Mouse (Mus musculus) forebrain, postnatal 0 days (tissue): Measurements from ENCODE around the gene Timm8a2. TPM values are rescaled to one million over a fixed set of nuclear protein-coding genes. Genes with fewer than 3 reads are reported as not detected.

ENCODE experiments used
- ATAC-seq: fragments of 200-750 bp; cut with Nextera tagmentation; 2 replicates; pipeline ENCODE4 v1.8.0; 2017; ENCODE audit warnings: mild to moderate bottlenecking, moderate library complexity
- DNase-seq: peaks from one replicate; pipeline ENCODE4 v3.0.0-alpha.2; 2015
- H3K27ac ChIP-seq: fragments of 300-500 bp; sonication (generic); 2 replicates; pipeline ENCODE4 v1.5.1; 2014; ENCODE audit warnings: low read depth, mild to moderate bottlenecking, antibody characterized with exemption, low read length, moderate library complexity, mixed read lengths
- H3K27me3 ChIP-seq: fragments of 300-500 bp; sonication (generic); 2 replicates; pipeline ENCODE4 v1.6.1; 2014; ENCODE audit warnings: mild to moderate bottlenecking, low read length, mixed read lengths; ENCODE audit not compliant: insufficient read depth
- H3K36me3 ChIP-seq: fragments of 300-500 bp; sonication (generic); 2 replicates; pipeline ENCODE4 v1.6.1; 2014; ENCODE audit warnings: mild to moderate bottlenecking, moderate library complexity; ENCODE audit not compliant: insufficient read depth
- H3K4me1 ChIP-seq: fragments of 300-500 bp; sonication (generic); 2 replicates; pipeline ENCODE4 v1.6.1; 2014; ENCODE audit warnings: antibody characterized with exemption; ENCODE audit not compliant: insufficient read depth
- H3K4me2 ChIP-seq: fragments of 300-500 bp; sonication (generic); 2 replicates; pipeline ENCODE4 v1.6.1; 2014; ENCODE audit warnings: low read depth, mild to moderate bottlenecking, moderate library complexity
- H3K4me3 ChIP-seq: fragments of 300-500 bp; sonication (generic); 2 replicates; pipeline ENCODE4 v1.5.1; 2014; ENCODE audit warnings: low read depth, low read length, mixed read lengths
- H3K9ac ChIP-seq: fragments of 300-500 bp; sonication (generic); 2 replicates; pipeline ENCODE4 v1.6.1; 2014; ENCODE audit warnings: mild to moderate bottlenecking
- H3K9me3 ChIP-seq: fragments of 300-500 bp; sonication (generic); 2 replicates; pipeline ENCODE4 v1.6.1; 2016; ENCODE audit warnings: low read length
- CTCF ChIP-seq: sonication (generic); IDR thresholded peaks from 2 replicates; pipeline ENCODE4 v1.5.1; 2016; ENCODE audit warnings: antibody characterized with exemption, control low read depth, low read depth
- WGBS: fragments of 180-500 bp; shearing (Covaris S2); extraction: QIAGEN DNeasy Blood & Tissue Kit; methylation state at CpG from one replicate; pipeline ENCODE4 v1.1.7; 2014; 5-methylcytosine and 5-hydroxymethylcytosine counted together
- polyA plus RNA-seq: library from polyadenylated mRNA; unstranded; fragments of >200 nt; fragmentation: Nextera tagmentation; extraction: Ambion mirVana; gene quantifications from 2 replicates; pipeline ENCODE4 v1.2.1, GENCODE M21; 2015
- total RNA-seq: library from RNA; depleted of rRNA; stranded (reverse); fragments of >200 nt; gene quantifications from 2 replicates; pipeline ENCODE4 v1.2.3, GENCODE M21; 2014

Gene Timm8a2
- total and polyA plus RNA-seq, 2 experiments from 2014 or later = not detected

- no peak for TF ChIP-seq CTCF
- H3K27ac ChIP-seq = no peak overlapping the region
- no peaks in the 10 kb centered on the region for H3K9me3 ChIP-seq
- no peak for ATAC-seq
- no peak overlapping the region for H3K9ac ChIP-seq
- no peak overlapping the region for H3K4me3 ChIP-seq
- no peak overlapping the region for H3K4me2 ChIP-seq
- WGBS = 95% methylated on average over 6 of the region's 6 CpGs
- DNase-seq = no peak
- H3K4me1 ChIP-seq = no peaks in the 10 kb centered on the region
- H3K27me3 ChIP-seq = no peaks in the 10 kb centered on the region
- peaks cover 20% of the 10 kb centered on the region for H3K36me3 ChIP-seq
Observed at GRCm38 (mm10) chr14:122020567-122020966, 13.9 kb upstream of the Timm8a2 start.

- Histone ChIP-seq H3K36me3 (peaks cover 20% of the 10 kb centered on the region), H3K9ac (no peak overlapping the region), H3K4me2 (no peak overlapping the region), H3K27ac (no peak overlapping the region), H3K4me3 (no peak overlapping the region), H3K27me3 (no peaks in the 10 kb centered on the region), H3K9me3 (no peaks in the 10 kb centered on the region), H3K4me1 (no peaks in the 10 kb centered on the region)
- ATAC-seq = no peak
- 95% methylated on average over 1 of the region's 1 CpGs for WGBS
- DNase-seq = no peak
- TF ChIP-seq CTCF = no peak
Observed at GRCm38 (mm10) chr14:122023054-122023453, 11.4 kb upstream of the Timm8a2 start.

DNA sequence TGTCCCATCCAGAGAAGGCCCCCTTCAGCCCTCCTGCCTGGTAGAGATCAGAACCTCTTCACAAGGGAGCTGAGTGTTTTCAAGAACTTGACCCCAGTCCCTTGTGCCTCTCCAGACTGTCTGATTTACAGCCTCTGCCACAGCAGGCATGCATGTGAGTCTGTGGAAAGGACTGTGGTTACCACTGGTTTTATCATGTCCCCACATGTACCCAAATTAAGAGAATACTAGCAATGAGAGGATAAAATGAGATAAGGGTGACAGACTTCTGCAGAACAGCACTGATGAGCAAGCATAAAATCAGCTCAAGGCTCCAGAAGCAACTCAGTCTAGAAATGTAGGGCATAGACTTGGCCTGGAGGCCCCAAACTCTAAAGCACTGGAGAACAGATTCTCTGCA, 10.5 kb upstream of the Timm8a2 start:
- no peak for TF ChIP-seq CTCF

GRCm38 (mm10) chr14:122028926-122029745, 5.3 kb upstream of the Timm8a2 start:
- no peaks in the 10 kb centered on the region for H3K4me1 ChIP-seq
- H3K4me3 ChIP-seq = no peak overlapping the region
- H3K36me3 ChIP-seq = no peaks in the 10 kb centered on the region
- no peak for ATAC-seq
- no peak overlapping the region for H3K4me2 ChIP-seq
- DNase-seq = no peak
- WGBS = 91% methylated on average over 11 of the region's 11 CpGs
- H3K9ac ChIP-seq = no peak overlapping the region
- H3K27ac ChIP-seq = no peak overlapping the region
- H3K9me3 ChIP-seq = no peaks in the 10 kb centered on the region
- no peaks in the 10 kb centered on the region for H3K27me3 ChIP-seq
- no peak for TF ChIP-seq CTCF

More for the DNA sequence above, 10.5 kb upstream of the Timm8a2 start:
- ATAC-seq (no peak), DNase-seq (no peak)
- no peak overlapping the region for H3K27ac ChIP-seq
- H3K4me2 ChIP-seq = no peak overlapping the region
- peaks cover 20% of the 10 kb centered on the region for H3K36me3 ChIP-seq
- H3K4me1 ChIP-seq = no peaks in the 10 kb centered on the region
- no peaks in the 10 kb centered on the region for H3K9me3 ChIP-seq
- H3K4me3 ChIP-seq = no peak overlapping the region
- H3K27me3 ChIP-seq = no peaks in the 10 kb centered on the region
- H3K9ac ChIP-seq = no peak overlapping the region

- WGBS = 89% methylated on average over 4 of the region's 4 CpGs
- Histone ChIP-seq H3K9me3 (no peaks in the 10 kb centered on the region), H3K4me2 (no peak overlapping the region), H3K4me1 (no peaks in the 10 kb centered on the region), H3K9ac (no peak overlapping the region), H3K4me3 (no peak overlapping the region), H3K36me3 (no peaks in the 10 kb centered on the region), H3K27me3 (no peaks in the 10 kb centered on the region), H3K27ac (no peak overlapping the region)
- ATAC-seq = no peak
- TF ChIP-seq CTCF = no peak
- no peak for DNase-seq
Observed at GRCm38 (mm10) chr14:122029851-122030250, 4.6 kb upstream of the Timm8a2 start.

- Histone ChIP-seq H3K4me2 (no peak overlapping the region), H3K27me3 (no peaks in the 10 kb centered on the region), H3K27ac (no peak overlapping the region), H3K9ac (no peak overlapping the region), H3K36me3 (no peaks in the 10 kb centered on the region), H3K9me3 (no peaks in the 10 kb centered on the region), H3K4me1 (no peaks in the 10 kb centered on the region), H3K4me3 (no peak overlapping the region)
- 92% methylated on average over 2 of the region's 2 CpGs for WGBS
- no peak for TF ChIP-seq CTCF
- ATAC-seq (no peak), DNase-seq (no peak)
Observed at GRCm38 (mm10) chr14:122032045-122032444, 2.4 kb upstream of the Timm8a2 start.

- WGBS = 95% methylated on average over 1 of the region's 1 CpGs
- ATAC-seq (no peak), DNase-seq (no peak)
- H3K4me3 ChIP-seq = no peak overlapping the region
- no peak overlapping the region for H3K27ac ChIP-seq
- H3K4me1 ChIP-seq = no peaks in the 10 kb centered on the region
- H3K27me3 ChIP-seq = no peaks in the 10 kb centered on the region
- no peaks in the 10 kb centered on the region for H3K36me3 ChIP-seq
- TF ChIP-seq CTCF = no peak
- no peak overlapping the region for H3K9ac ChIP-seq
- H3K9me3 ChIP-seq = no peaks in the 10 kb centered on the region
- H3K4me2 ChIP-seq = no peak overlapping the region
Observed at GRCm38 (mm10) chr14:122035181-122035580, 707 bp downstream of the Timm8a2 start.
